Mouse (Mus musculus): ENCODE measurements around the gene Cdc7.

The Cdc7 gene

GRCm38 (mm10) chr5:107023951-107024350, 59.8 kb downstream of the Cdc7 start:
- DNase-seq (ENCODE audit: low spot score), result no peak

- DNase-seq (ENCODE audit: low spot score), result no peak
These were observed 61.2 kb downstream of the Cdc7 start for GRCm38 (mm10) chr5:107025371-107025770.

GRCm38 (mm10) chr5:107025809-107026208, 61.7 kb downstream of the Cdc7 start:
- DNase-seq (ENCODE audit: low spot score), result no peak

- DNase-seq (ENCODE audit: low spot score), result no peak
These were observed 63.5 kb downstream of the Cdc7 start for GRCm38 (mm10) chr5:107027616-107028015.

- DNase-seq (ENCODE audit: low spot score), result no peak
These were observed 64.4 kb downstream of the Cdc7 start for GRCm38 (mm10) chr5:107028557-107028956.

- no peak for DNase-seq (ENCODE audit: low spot score)
These were observed 65.7 kb downstream of the Cdc7 start for GRCm38 (mm10) chr5:107029801-107030200.

GRCm38 (mm10) chr5:107030821-107031220, 66.7 kb downstream of the Cdc7 start:
- no peak for DNase-seq (ENCODE audit: low spot score)
